Mouse (Mus musculus) left cerebral cortex, postnatal 4 days (tissue): ENCODE data around the gene Mpo. TPM values are rescaled to one million over a fixed set of nuclear protein-coding genes. Genes with fewer than 3 reads are reported as not detected.

Source experiments
- microRNA-seq: library from miRNA; unstranded; fragments of <30 nt; microRNA quantifications from one replicate; pipeline ENCODE4 v1.2.0, GENCODE M21; 2022
- total RNA-seq, 2 experiments: library from RNA; stranded (reverse); gene quantifications; 2 replicates each; pipeline ENCODE4 v1.2.3; 2021

Gene Mpo
- total RNA-seq, 2 experiments from 2014 or later: 0.32 TPM; not detected in 1

Small RNA genes lying within 50 kb of the gene (microRNA-seq; reads per million reads assigned to microRNA genes)
- gene Mir142 (not detected), gene Mir142b (not detected)

Other genes with a start within 250 kb of the Mpo start
- gene Gm11492, start 226.9 kb upstream of the Mpo start, total RNA-seq: not detected
- 10 to 100 TPM; 26.2 to 32.6 TPM for gene Sept4, start 224.7 kb upstream of the Mpo start, total RNA-seq
- 100 to 1,000 TPM in 1 of 2 experiments, 10 to 100 TPM in 1; 95.6 to 101 TPM for gene Mtmr4, start 201.4 kb upstream of the Mpo start, total RNA-seq
- gene Hsf5, start 176.4 kb upstream of the Mpo start, total RNA-seq: under 1 TPM; 0.54 to 0.82 TPM
- gene Rnf43, start 130.9 kb upstream of the Mpo start, total RNA-seq: 1 to 10 TPM; 2.4 to 2.5 TPM
- 10 to 100 TPM; 53.8 to 54.4 TPM for gene Supt4a, start 56.0 kb upstream of the Mpo start, total RNA-seq
- 100 to 1,000 TPM; 180 to 186 TPM for gene Tspoap1, start 33.0 kb upstream of the Mpo start, total RNA-seq
- 1 to 10 TPM in 1 of 2 experiments, under 1 TPM in 1; 0.30 to 1.0 TPM for gene Lpo, start 34.7 kb downstream of the Mpo start, total RNA-seq
- gene Mks1, start 59.6 kb downstream of the Mpo start, total RNA-seq: 1 to 10 TPM; 7.4 to 7.6 TPM
- gene Epx, start 82.0 kb downstream of the Mpo start, total RNA-seq: under 1 TPM; 0.22 to 0.40 TPM
- not detected for gene Olfr462, start 98.7 kb downstream of the Mpo start, total RNA-seq
- gene Olfr463, start 103.8 kb downstream of the Mpo start, total RNA-seq: not detected
- gene Olfr464, start 127.4 kb downstream of the Mpo start, total RNA-seq: not detected
- gene Dynll2, start 194.0 kb downstream of the Mpo start, total RNA-seq: 100 to 1,000 TPM; 311 to 328 TPM